In the genomic region with DNA sequence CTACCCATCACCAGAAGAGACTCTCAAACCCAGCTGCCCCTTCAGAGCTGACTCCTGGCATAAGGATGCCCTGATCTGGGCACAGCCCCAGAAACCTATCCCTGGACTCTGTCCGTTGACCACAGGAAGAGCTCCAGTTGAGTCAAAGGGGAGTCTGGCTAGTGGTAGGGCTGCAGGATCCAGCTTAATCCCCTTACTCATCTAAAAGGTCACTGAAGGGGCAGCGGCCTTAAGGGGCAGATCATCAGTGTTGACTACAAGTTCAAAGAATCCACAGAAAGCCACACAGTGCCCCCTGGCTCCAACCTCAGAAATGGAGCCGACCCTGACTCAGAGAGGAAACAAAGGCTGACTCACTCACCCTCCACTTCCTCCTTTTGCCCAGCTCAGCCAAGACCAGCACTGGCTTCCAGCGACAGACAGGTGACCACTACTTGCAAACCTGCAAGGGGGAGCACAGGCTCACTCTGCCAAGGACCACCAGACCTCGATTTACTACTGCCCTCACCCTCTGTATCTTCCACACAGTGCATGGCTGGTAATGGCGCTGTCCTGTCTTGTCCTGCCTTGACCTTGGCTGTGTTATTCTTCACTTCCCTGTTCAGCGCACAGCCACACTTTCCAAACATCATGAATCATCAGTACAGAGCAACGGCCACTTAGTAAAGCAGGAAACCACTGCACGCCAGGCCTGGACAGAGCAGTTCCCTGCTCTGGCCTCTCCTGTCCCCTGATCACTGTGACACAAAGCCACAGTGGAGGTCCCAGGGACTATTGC, we compare ENCODE assay signal across 8 mouse cellular contexts.
DNase-seq lines count a peak whose midpoint lies in the region; ATAC-seq and TF ChIP-seq lines count a peak whose summit lies in the region.

No protein-coding gene starts in this region.

- no peaks in the 10 kb centered on the region for H3K9me3 ChIP-seq in heart, embryonic 16.5 days (replicated peaks; ENCODE audit: control insufficient read depth, low read length)

- intact Hi-C loops in left cerebral cortex, adult 2 months (cut with DNase I), result no loop called here
- intact Hi-C loops in left cerebral cortex, postnatal 14 days (cut with DNase I), result no loop called here

- 36% methylated on average over 9 of the region's 9 CpGs for WGBS in heart, embryonic 16.5 days

- no peaks in the 10 kb centered on the region for H3K36me3 ChIP-seq in heart, embryonic 16.5 days (ENCODE audit: control insufficient read depth, insufficient read depth)

- H3K4me1 ChIP-seq in cortical plate, adult 2 months (ENCODE audit: control insufficient read depth, insufficient read depth, low read length), result no peaks in the 10 kb centered on the region
- peaks cover 25% of the 10 kb centered on the region for H3K4me1 ChIP-seq in heart, embryonic 16.5 days (ENCODE audit: control insufficient read depth, insufficient read depth, low read length)

- ATAC-seq in heart, embryonic 16.5 days (replicated peaks; ENCODE audit: extremely low read depth, insufficient read depth, low FRiP score), result peak; percentile 42; the same call in 1 of the 2 replicates

- TF ChIP-seq CTCF in left cerebral cortex, adult 2 months (IDR thresholded peaks at IDR 0.05), result no peak; the same call in 1 of the 2 replicates
- no peak for TF ChIP-seq CTCF in cortical plate, adult 2 months (IDR thresholded peaks at IDR 0.05; ENCODE audit: extremely low read depth, insufficient read depth, low read length)

- peak overlapping the region; percentile 42 for H3K27ac ChIP-seq in left cerebral cortex, adult 2 months
- H3K27ac ChIP-seq in cortical plate, adult 2 months (ENCODE audit: insufficient read depth, low read length), result peak overlapping the region; percentile 15; the same call in 1 of the 2 replicates
- H3K27ac ChIP-seq in heart, embryonic 16.5 days (ENCODE audit: low read length), result peak overlapping the region; percentile 59

- no peak overlapping the region for H3K9ac ChIP-seq in heart, embryonic 16.5 days (ENCODE audit: low read length)

- no peaks in the 10 kb centered on the region for H3K27me3 ChIP-seq in heart, embryonic 16.5 days (ENCODE audit: control insufficient read depth, insufficient read depth, low read length)

- H3K4me2 ChIP-seq in heart, embryonic 16.5 days (ENCODE audit: low read depth, low read length), result no peak overlapping the region

- no peak for TF ChIP-seq POLR2A in cortical plate, adult 2 months (IDR thresholded peaks at IDR 0.05; ENCODE audit: extremely low read depth, insufficient read depth, low read length)

- DNase-seq in left cerebral cortex, adult 2 months (ENCODE audit: extremely low spot score in 1 of 2, low spot score in 2 of 2), result no peak
- DNase-seq in left cerebral cortex, postnatal 14 days (ENCODE audit: low spot score in 2 of 2), result no peak
- peak; percentile 65 to 83 for DNase-seq in kidney, postnatal 25 days
- DNase-seq in mesoderm, embryonic 11.5 days (ENCODE audit: low read depth, low spot score), result peak; percentile 23
- peak; percentile 67 for DNase-seq in thymus, postnatal 4 days
- no peak for DNase-seq in cerebellum, postnatal 4 days (ENCODE audit: low spot score in 2 of 2)

- H3K4me3 ChIP-seq in left cerebral cortex, adult 2 months, result no peak overlapping the region
- no peak overlapping the region for H3K4me3 ChIP-seq in cortical plate, adult 2 months (ENCODE audit: insufficient read depth, low read length)
- H3K4me3 ChIP-seq in heart, embryonic 16.5 days (ENCODE audit: low read length), result no peak overlapping the region

Comparison
In these comparisons a context has a peak if more than half of its experiments do, and no peak if none do; other contexts are left out.
1. DNase-seq: peak in kidney, postnatal 25 days (2 of 2), mesoderm, embryonic 11.5 days (single experiment) and thymus, postnatal 4 days (single experiment); none in left cerebral cortex, adult 2 months (0 of 2), left cerebral cortex, postnatal 14 days (0 of 2) and cerebellum, postnatal 4 days (0 of 2).
2. Peak in every context shown above with its lines, with median percentiles within 50 percentile points of each other: H3K27ac ChIP-seq.